Mouse (Mus musculus) lung, postnatal 4 days (tissue): ENCODE measurements around the gene Ptch2.

Source experiments
- DNase-seq, 2 experiments: peaks; one replicate each; pipeline ENCODE4 v3.0.0; 2021

Ptch2 gene

GRCm38 (mm10) chr4:117105127-117105526 lies 9.3 kb downstream of the Ptch2 start:
- no peak for DNase-seq

- no peak for DNase-seq
Measured at GRCm38 (mm10) chr4:117107813-117108523, 12.1 kb downstream of the Ptch2 start.

- no peak for DNase-seq
Measured at GRCm38 (mm10) chr4:117108524-117108849, 12.6 kb downstream of the Ptch2 start.

GRCm38 (mm10) chr4:117109330-117109729 lies 13.5 kb downstream of the Ptch2 start:
- no peak for DNase-seq

GRCm38 (mm10) chr4:117110249-117110648 lies 14.4 kb downstream of the Ptch2 start:
- no peak for DNase-seq

GRCm38 (mm10) chr4:117110985-117111384 lies 15.1 kb downstream of the Ptch2 start:
- DNase-seq: no peak

GRCm38 (mm10) chr4:117113237-117113636 lies 17.4 kb downstream of the Ptch2 start:
- no peak for DNase-seq

GRCm38 (mm10) chr4:117115592-117115991 lies 19.7 kb downstream of the Ptch2 start:
- DNase-seq: no peak

- no peak for DNase-seq
Measured at GRCm38 (mm10) chr4:117117931-117118330, 22.1 kb downstream of the Ptch2 start.

GRCm38 (mm10) chr4:117119636-117120035 lies 23.8 kb downstream of the Ptch2 start:
- no peak for DNase-seq

- DNase-seq: no peak
Measured at GRCm38 (mm10) chr4:117120052-117120444, 24.2 kb downstream of the Ptch2 start.

- DNase-seq: peak; percentile 96 to 98
Measured at GRCm38 (mm10) chr4:117120445-117121414, 24.9 kb downstream of the Ptch2 start.

- peak in 1 of 2 experiments; percentile 25 for DNase-seq
Measured at GRCm38 (mm10) chr4:117122209-117122608, 26.3 kb downstream of the Ptch2 start.

GRCm38 (mm10) chr4:117123546-117124217 lies 27.8 kb downstream of the Ptch2 start:
- no peak for DNase-seq

GRCm38 (mm10) chr4:117124218-117124517 lies 28.3 kb downstream of the Ptch2 start:
- DNase-seq: no peak

- DNase-seq: peak; percentile 63 to 74
Measured at GRCm38 (mm10) chr4:117124518-117125347, 28.9 kb downstream of the Ptch2 start.

GRCm38 (mm10) chr4:117125348-117125909 lies 29.6 kb downstream of the Ptch2 start, which contains the start of gene Btbd19:
Btbd19 (minus strand) TSS chr4:117125725.
- DNase-seq: peak; percentile 79 to 90

- peak; percentile 87 to 90 for DNase-seq
Measured at GRCm38 (mm10) chr4:117125910-117126674, 30.2 kb downstream of the Ptch2 start.

GRCm38 (mm10) chr4:117126675-117127290 lies 30.9 kb downstream of the Ptch2 start, which contains the start of gene Tctex1d4:
Tctex1d4 (plus strand) TSS chr4:117126794.
- DNase-seq: peak; percentile 26 to 38

- no peak for DNase-seq
Measured at GRCm38 (mm10) chr4:117127991-117128686, 32.3 kb downstream of the Ptch2 start.
